Mouse (Mus musculus): ENCODE data around the gene Mbtd1. TPM values are rescaled to one million over a fixed set of nuclear protein-coding genes. Genes with fewer than 3 reads are reported as not detected.
A peak's percentile ranks its signal among the peaks of the same experiment; 100 is the strongest.

The Mbtd1 gene
- total and polyA plus RNA-seq, 2 experiments from 2014 or later: 10.7 to 14.1 TPM

GRCm38 (mm10) chr11:93886411-93887079 lies 893 bp downstream of the Mbtd1 start:
- Histone ChIP-seq H3K36me3 (replicated peaks; ENCODE audit: control insufficient read depth, insufficient read depth, low read length) (peaks cover 5% of the 10 kb centered on the region), H3K9me3 (replicated peaks; ENCODE audit: control insufficient read depth, low read length) (no peaks in the 10 kb centered on the region), H3K9ac (replicated peaks; ENCODE audit: low read depth, low read length) (peak overlapping the region; percentile 98), H3K27me3 (ENCODE audit: control insufficient read depth, insufficient read depth, low read length) (no peaks in the 10 kb centered on the region), H3K4me1 (ENCODE audit: control insufficient read depth, insufficient read depth) (peaks cover 15% of the 10 kb centered on the region; the same call in 1 of the 2 replicates), H3K27ac (ENCODE audit: low read depth) (peak overlapping the region; percentile 99), H3K4me2 (ENCODE audit: low read depth, low read length) (peak overlapping the region; percentile 94), H3K4me3 (ENCODE audit: low read depth, low read length) (peak overlapping the region; percentile 100)
- DNase-seq (ENCODE audit: low spot score) (peak; percentile 19), ATAC-seq (ENCODE audit: insufficient read depth, low read depth) (no peak; the same call in none of the 2 replicates)
- WGBS: under 1% methylated on average over 31 of the region's 34 CpGs
- TF ChIP-seq EP300 (IDR thresholded peaks at IDR 0.05; ENCODE audit: low read depth): no peak
- TF ChIP-seq CTCF (IDR thresholded peaks at IDR 0.05; ENCODE audit: low read depth): no peak

DNA sequence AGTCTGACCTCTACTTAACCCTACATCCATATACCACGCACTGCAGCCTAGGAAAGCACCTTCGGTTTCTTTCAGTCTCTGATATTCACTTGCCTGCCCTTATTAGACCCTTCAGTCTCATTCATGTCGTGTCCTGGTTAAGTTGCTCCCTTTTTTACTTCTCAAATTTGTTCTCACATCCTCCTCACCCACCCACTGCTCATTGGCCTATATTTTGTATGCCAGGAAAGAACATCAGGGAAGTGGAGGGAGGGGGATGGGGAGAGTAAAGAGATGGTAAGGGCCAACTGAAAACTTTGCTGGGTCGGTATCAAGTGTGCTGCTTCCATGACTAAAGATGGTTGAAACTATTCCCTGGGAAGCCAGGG lies 1.4 kb downstream of the Mbtd1 start:
- no peak for DNase-seq (ENCODE audit: low spot score)
- peak overlapping the region; percentile 99 for H3K27ac ChIP-seq (ENCODE audit: low read depth)
- WGBS: 1% methylated on average over 4 of the region's 4 CpGs

DNA sequence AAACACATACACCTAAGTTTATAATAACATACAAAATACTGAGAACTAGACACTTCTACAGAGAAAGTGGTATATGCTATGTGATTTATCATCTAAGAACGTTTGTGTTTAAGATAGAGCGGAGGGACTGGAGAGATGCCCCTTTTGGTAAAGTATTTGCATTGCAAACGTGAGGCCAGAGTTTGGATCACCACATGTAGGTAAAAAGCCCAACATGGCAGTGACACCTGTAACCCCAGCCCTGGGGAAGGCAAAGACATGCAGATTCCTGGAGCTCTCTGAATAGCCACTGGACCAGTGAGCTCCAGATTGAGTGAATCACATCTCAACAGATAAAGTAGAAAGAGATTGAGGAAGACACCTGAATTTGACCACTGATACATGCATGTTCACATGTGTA lies 12.1 kb downstream of the Mbtd1 start:
- ATAC-seq (ENCODE audit: insufficient read depth, low read depth) (no peak), DNase-seq (ENCODE audit: low spot score) (no peak)
- peaks cover 16% of the 10 kb centered on the region; the same call in 1 of the 2 replicates for H3K36me3 ChIP-seq (replicated peaks; ENCODE audit: control insufficient read depth, insufficient read depth, low read length)
- TF ChIP-seq EP300 (IDR thresholded peaks at IDR 0.05; ENCODE audit: low read depth): no peak
- TF ChIP-seq CTCF (IDR thresholded peaks at IDR 0.05; ENCODE audit: low read depth): no peak
- no peaks in the 10 kb centered on the region for H3K4me1 ChIP-seq (ENCODE audit: control insufficient read depth, insufficient read depth)
- no peak overlapping the region for H3K9ac ChIP-seq (replicated peaks; ENCODE audit: low read depth, low read length)
- H3K27ac ChIP-seq (ENCODE audit: low read depth): no peak overlapping the region
- H3K4me2 ChIP-seq (ENCODE audit: low read depth, low read length): no peak overlapping the region
- no peaks in the 10 kb centered on the region for H3K27me3 ChIP-seq (ENCODE audit: control insufficient read depth, insufficient read depth, low read length)
- H3K9me3 ChIP-seq (replicated peaks; ENCODE audit: control insufficient read depth, low read length): no peaks in the 10 kb centered on the region
- 74% methylated on average over 3 of the region's 3 CpGs for WGBS
- H3K4me3 ChIP-seq (ENCODE audit: low read depth, low read length): no peak overlapping the region

More for the DNA sequence above, 1.4 kb downstream of the Mbtd1 start:
- Histone ChIP-seq H3K9me3 (replicated peaks; ENCODE audit: control insufficient read depth, low read length) (no peaks in the 10 kb centered on the region), H3K4me1 (ENCODE audit: control insufficient read depth, insufficient read depth) (peaks cover 15% of the 10 kb centered on the region; the same call in 1 of the 2 replicates), H3K36me3 (replicated peaks; ENCODE audit: control insufficient read depth, insufficient read depth, low read length) (peaks cover 9% of the 10 kb centered on the region), H3K27me3 (ENCODE audit: control insufficient read depth, insufficient read depth, low read length) (no peaks in the 10 kb centered on the region), H3K9ac (replicated peaks; ENCODE audit: low read depth, low read length) (peak overlapping the region; percentile 98), H3K4me3 (ENCODE audit: low read depth, low read length) (peak overlapping the region; percentile 100), H3K4me2 (ENCODE audit: low read depth, low read length) (peak overlapping the region; percentile 94)
- TF ChIP-seq EP300 (IDR thresholded peaks at IDR 0.05; ENCODE audit: low read depth): no peak
- no peak for TF ChIP-seq CTCF (IDR thresholded peaks at IDR 0.05; ENCODE audit: low read depth)
- ATAC-seq (ENCODE audit: insufficient read depth, low read depth): no peak

GRCm38 (mm10) chr11:93906834-93907233 lies 21.2 kb downstream of the Mbtd1 start:
- no peak for ATAC-seq (ENCODE audit: insufficient read depth, low read depth)
- H3K36me3 ChIP-seq (replicated peaks; ENCODE audit: control insufficient read depth, insufficient read depth, low read length): peaks cover 55% of the 10 kb centered on the region

DNA sequence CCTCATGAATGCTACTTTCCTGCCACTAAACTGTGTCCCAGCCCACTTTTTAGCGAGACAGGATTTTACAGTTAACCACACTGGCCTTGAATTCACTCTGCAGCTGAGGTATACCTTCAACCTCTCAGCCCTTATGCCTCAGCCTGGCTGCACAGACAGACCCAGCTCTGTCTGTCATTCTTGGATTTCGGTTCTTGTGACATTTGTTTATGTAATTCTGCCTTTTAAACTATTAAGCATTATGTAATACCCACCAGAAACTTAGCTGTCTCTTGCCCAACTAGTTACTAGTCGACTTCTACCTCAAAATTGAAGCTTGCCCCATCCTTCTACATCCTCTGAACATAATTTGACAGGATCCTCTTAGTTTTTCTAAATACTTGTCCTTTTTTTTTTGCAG lies 22.2 kb downstream of the Mbtd1 start:
- no peak for ATAC-seq (ENCODE audit: insufficient read depth, low read depth)
- peaks cover 56% of the 10 kb centered on the region for H3K36me3 ChIP-seq (replicated peaks; ENCODE audit: control insufficient read depth, insufficient read depth, low read length)
- WGBS: 86% methylated on average over 3 of the region's 3 CpGs

More at GRCm38 (mm10) chr11:93906834-93907233, 21.2 kb downstream of the Mbtd1 start:
- TF ChIP-seq EP300 (IDR thresholded peaks at IDR 0.05; ENCODE audit: low read depth) (no peak), CTCF (IDR thresholded peaks at IDR 0.05; ENCODE audit: low read depth) (no peak)
- Histone ChIP-seq H3K27me3 (ENCODE audit: control insufficient read depth, insufficient read depth, low read length) (no peaks in the 10 kb centered on the region), H3K9me3 (replicated peaks; ENCODE audit: control insufficient read depth, low read length) (no peaks in the 10 kb centered on the region), H3K9ac (replicated peaks; ENCODE audit: low read depth, low read length) (no peak overlapping the region), H3K27ac (ENCODE audit: low read depth) (no peak overlapping the region), H3K4me2 (ENCODE audit: low read depth, low read length) (no peak overlapping the region), H3K4me3 (ENCODE audit: low read depth, low read length) (no peak overlapping the region), H3K4me1 (ENCODE audit: control insufficient read depth, insufficient read depth) (no peaks in the 10 kb centered on the region)
- no peak for DNase-seq (ENCODE audit: low spot score)
- 85% methylated on average over 4 of the region's 4 CpGs for whole genome bisulfite sequencing

More for the DNA sequence above, 22.2 kb downstream of the Mbtd1 start:
- H3K27ac ChIP-seq (ENCODE audit: low read depth): no peak overlapping the region
- no peaks in the 10 kb centered on the region for H3K27me3 ChIP-seq (ENCODE audit: control insufficient read depth, insufficient read depth, low read length)
- no peak for DNase-seq (ENCODE audit: low spot score)
- no peak overlapping the region for H3K9ac ChIP-seq (replicated peaks; ENCODE audit: low read depth, low read length)
- TF ChIP-seq EP300 (IDR thresholded peaks at IDR 0.05; ENCODE audit: low read depth) (no peak), CTCF (IDR thresholded peaks at IDR 0.05; ENCODE audit: low read depth) (no peak)
- H3K9me3 ChIP-seq (replicated peaks; ENCODE audit: control insufficient read depth, low read length): no peaks in the 10 kb centered on the region
- H3K4me3 ChIP-seq (ENCODE audit: low read depth, low read length): no peak overlapping the region
- H3K4me1 ChIP-seq (ENCODE audit: control insufficient read depth, insufficient read depth): no peaks in the 10 kb centered on the region
- no peak overlapping the region for H3K4me2 ChIP-seq (ENCODE audit: low read depth, low read length)

Measured in heart, postnatal 0 days (tissue).